Mouse (Mus musculus) heart, postnatal 0 days (tissue): ENCODE measurements around the gene Rps3.

Experiments
- CTCF ChIP-seq: IDR thresholded peaks from 2 replicates; pipeline ENCODE4 v1.5.1; 2016; ENCODE audit warnings: antibody characterized with exemption, control low read depth, low read depth
- EP300 ChIP-seq: IDR thresholded peaks from 2 replicates; pipeline ENCODE4 v1.6.1; 2016; ENCODE audit warnings: antibody characterized with exemption, low read depth

GRCm38 (mm10) chr7:99483271-99483923, at the start of gene Rps3:
- TF ChIP-seq CTCF, result no peak
- 0 out of 2 replicates have a peak, but pooled peaks have one; percentile 60 for TF ChIP-seq EP300
